Mouse (Mus musculus) CD4-positive naive resting alpha-beta T cell, adult 57 days (primary cell): ENCODE results near the gene Cxcl15. TPM values are rescaled to one million over a fixed set of nuclear protein-coding genes. Genes with fewer than 3 reads are reported as not detected.

ENCODE experiments used
- total RNA-seq: library from RNA; stranded (reverse); gene quantifications from one replicate; pipeline ENCODE4 v1.2.4, GENCODE M21; 2023

Cxcl15 gene
- total RNA-seq: not detected

GRCm38 (mm10) chr5:90794195-90794625 lies at the start of gene Cxcl15:
Cxcl15 (plus strand) TSS chr5:90794534.

DNA sequence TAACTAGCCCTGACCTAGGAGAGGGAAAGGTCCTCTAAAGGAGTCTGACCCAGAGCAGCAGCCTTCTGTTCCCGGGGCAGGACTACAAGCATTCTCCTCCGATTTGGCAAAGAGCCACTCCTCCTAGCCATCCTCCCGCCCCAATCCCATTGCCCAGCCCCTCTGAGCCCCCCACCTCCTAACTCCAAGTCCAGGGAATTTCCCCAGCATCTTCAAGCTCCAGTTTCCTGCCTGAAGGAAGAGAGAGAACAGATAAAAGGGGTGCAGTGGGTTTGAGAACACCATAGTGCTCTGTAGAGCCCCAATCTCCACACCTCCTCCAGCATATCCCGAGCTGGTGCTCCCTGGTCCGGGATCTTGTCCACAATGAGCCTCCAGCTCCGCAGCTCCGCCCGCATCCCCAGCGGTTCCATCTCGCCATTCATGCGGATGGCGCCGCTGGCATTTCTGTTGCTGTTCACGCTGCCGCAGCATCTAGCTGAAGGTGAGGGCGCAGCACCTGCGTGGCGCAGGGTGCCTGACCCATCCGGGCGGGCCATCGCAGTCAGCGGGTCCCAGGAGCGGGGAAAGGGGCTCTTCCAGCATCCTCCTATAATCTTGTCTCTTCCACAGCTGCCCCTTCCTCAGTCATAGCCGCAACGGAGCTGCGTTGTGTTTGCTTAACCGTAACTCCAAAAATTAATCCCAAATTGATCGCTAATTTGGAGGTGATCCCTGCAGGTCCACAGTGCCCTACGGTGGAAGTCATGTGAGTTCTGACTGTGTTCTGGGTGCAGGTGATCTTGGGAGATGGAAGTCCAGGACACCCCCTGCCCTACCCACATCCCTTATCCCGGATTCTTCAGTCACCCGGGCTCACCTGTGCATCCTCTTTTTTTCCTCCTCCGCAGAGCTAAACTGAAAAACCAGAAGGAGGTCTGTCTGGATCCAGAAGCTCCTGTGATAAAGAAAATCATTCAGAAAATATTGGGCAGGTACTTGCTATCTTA lies 35.0 kb upstream of the Cxcl15 start, which contains the start of gene Cxcl5:
Gene Cxcl5, plus strand, starts transcription at position 284 of the 989 bp plus-strand sequence.

DNA sequence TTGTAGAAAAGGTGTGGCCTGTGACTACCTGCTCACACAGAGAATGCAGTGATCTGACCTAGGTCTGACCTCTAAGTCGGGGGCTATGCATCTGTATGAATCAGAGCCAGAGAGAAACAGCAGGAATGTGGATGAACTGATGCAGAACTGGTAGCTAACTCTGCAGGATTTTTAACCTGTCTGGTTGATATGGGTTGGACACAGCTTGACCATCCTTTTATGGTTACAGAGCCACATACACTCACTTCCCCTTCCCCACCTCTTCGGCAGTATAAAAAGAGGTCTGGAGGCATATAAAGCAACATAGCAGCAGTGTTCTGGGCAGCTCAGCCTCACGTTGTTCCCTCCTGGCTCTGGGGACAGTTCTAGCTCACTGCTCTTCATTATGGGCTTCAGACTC lies 26.1 kb upstream of the Cxcl15 start, which contains the start of gene Ppbp:
Gene Ppbp, plus strand, starts transcription at position 301 of the 400 bp plus-strand sequence.

DNA sequence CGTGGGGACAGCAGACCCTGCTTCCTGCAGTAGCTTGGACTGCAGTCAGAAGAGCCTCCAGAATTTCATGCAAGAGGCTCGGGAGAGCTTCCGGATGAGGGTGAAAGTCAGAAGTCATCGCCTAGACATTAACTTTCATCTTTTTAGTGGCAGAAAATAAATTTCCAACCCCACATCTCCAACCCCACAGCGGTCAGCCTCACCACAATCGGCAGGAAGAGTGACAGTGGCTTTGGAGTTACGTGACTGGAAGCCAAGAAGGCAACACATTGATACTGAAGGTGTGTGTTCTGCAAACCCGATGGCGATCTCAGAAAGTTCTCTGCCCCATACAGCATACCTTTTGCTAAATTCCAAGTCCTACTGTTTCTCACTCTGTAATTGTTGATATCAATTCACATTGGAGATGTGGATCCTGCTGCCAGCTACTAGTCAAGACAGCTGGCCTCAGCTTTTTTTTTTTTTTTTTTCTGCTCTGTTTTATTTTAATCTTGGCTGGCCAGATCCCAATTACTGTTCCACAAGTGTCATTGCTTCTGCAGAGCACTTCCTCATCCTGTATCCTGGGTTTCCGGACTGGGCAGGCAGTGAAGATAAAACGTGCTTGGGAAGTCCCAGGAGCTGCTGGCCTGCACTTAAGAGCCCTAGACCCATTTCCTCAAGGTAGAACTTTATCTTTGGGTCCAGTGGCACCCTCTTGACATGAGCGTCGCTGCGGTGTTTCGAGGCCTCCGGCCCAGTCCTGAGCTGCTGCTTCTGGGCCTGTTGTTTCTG lies 22.3 kb upstream of the Cxcl15 start, which contains the start of gene Pf4:
Gene Pf4, plus strand, starts transcription at position 556 of the 774 bp plus-strand sequence.

DNA sequence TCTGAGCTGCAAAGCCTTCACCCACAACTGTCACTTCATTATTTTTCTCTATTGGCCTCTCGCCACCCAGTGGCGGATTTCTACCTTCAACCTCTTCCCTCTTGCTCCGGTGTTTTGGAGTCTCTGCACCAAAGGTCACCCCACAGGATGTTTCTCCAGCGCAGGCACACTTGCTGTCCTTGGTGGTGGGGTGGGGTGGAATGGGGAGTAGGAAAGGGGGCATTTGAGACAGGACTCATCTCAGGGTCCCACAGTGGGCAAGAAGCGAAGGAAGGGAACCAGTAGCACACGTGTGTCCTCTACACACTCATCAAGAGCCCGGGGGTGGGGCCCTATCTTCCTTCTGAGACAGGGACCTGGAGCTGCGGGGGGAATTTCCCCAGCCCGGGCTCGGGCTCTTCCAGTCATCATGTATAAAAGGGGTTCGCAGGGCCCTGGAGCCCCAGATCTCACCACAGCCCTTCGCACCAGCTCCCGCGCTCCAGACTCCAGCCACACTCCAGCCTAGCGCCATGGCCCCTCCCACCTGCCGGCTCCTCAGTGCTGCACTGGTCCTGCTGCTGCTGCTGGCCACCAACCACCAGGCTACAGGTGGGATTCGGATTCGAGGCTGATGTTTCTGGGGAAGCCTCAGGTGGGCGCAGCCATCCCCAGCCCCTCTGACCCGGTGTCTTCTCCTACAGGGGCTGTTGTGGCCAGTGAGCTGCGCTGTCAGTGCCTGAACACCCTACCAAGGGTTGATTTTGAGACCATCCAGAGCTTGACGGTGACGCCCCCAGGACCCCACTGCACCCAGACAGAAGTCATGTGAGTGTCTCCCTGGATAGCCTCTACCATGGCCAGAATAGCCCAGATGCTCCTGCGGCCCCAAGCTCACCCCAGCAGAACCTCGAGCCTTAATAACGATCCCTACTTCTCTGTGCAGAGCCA lies 8.4 kb upstream of the Cxcl15 start, which contains the start of gene Cxcl3:
Gene Cxcl3, plus strand, starts transcription at position 445 of the 930 bp plus-strand sequence.

Other genes with a start within 250 kb of the Cxcl15 start
- gene 5830473C10Rik, start 233.4 kb upstream of the Cxcl15 start, total RNA-seq: not detected
- not detected for gene Rassf6, start 153.9 kb upstream of the Cxcl15 start, total RNA-seq
- 0.62 TPM for gene Cxcl5, start 35.2 kb upstream of the Cxcl15 start, total RNA-seq
- gene Ppbp, start 26.0 kb upstream of the Cxcl15 start, total RNA-seq: 7.9 TPM
- gene Pf4, start 22.1 kb upstream of the Cxcl15 start, total RNA-seq: 4.3 TPM
- not detected for gene Cxcl3, start 8.4 kb upstream of the Cxcl15 start, total RNA-seq
- gene Cxcl1, start 96.7 kb downstream of the Cxcl15 start, total RNA-seq: 0.65 TPM
- 7.3 TPM for gene Cxcl2, start 109.3 kb downstream of the Cxcl15 start, total RNA-seq
- 4.6 TPM for gene Mthfd2l, start 136.6 kb downstream of the Cxcl15 start, total RNA-seq
- gene Epgn, start 232.9 kb downstream of the Cxcl15 start, total RNA-seq: not detected